Mouse (Mus musculus): ENCODE measurements around the gene Ptov1. TPM values are rescaled to one million over a fixed set of nuclear protein-coding genes. Genes with fewer than 3 reads are reported as not detected.

Ptov1 gene
- total RNA-seq, 2 experiments from 2014 or later: 41.5 to 63.9 TPM

- peak; percentile 50 for ATAC-seq (replicated peaks; ENCODE audit: poor library complexity)
Observed at GRCm38 (mm10) chr7:44860576-44861428, 8.8 kb downstream of the Ptov1 start.

GRCm38 (mm10) chr7:44859896-44860295 lies 9.7 kb downstream of the Ptov1 start:
- ATAC-seq (replicated peaks; ENCODE audit: poor library complexity): no peak

DNA sequence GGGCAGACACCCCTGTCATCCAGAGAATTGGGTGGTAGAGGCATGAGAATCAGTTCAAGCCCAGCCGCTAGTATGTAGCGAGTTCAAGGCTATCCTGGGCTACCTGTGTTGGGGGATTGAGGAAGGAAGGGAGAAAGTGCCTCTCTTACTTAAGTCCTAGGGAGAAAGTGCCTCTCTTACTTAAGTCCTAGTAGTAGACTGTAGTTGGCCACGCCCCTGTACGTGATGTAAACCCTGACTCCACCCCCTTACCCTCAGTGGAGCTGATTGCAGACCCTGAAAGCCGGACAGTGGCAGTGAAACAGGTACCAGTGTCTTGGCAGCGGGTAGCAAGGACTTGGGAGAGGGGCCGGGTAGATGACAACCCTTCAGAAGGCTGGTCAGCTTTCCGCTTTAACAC lies 11.7 kb downstream of the Ptov1 start:
- peak; percentile 43 for ATAC-seq (replicated peaks; ENCODE audit: poor library complexity)

GRCm38 (mm10) chr7:44857042-44857552 lies 12.5 kb downstream of the Ptov1 start, which contains the start of gene Pnkp:
Gene Pnkp (plus strand): TSS chr7:44857139.
- ATAC-seq (replicated peaks; ENCODE audit: poor library complexity): peak; percentile 61

- peak; percentile 6; the same call in 1 of the 2 replicates for ATAC-seq (replicated peaks; ENCODE audit: poor library complexity)
Observed at GRCm38 (mm10) chr7:44856265-44856916, 13.2 kb downstream of the Ptov1 start.

- no peak for ATAC-seq (replicated peaks; ENCODE audit: poor library complexity)
Observed at GRCm38 (mm10) chr7:44855036-44855435, 14.6 kb downstream of the Ptov1 start.

- peak; percentile 25; the same call in 1 of the 2 replicates for ATAC-seq (replicated peaks; ENCODE audit: poor library complexity)
Observed at GRCm38 (mm10) chr7:44854356-44855031, 15.1 kb downstream of the Ptov1 start.

- ATAC-seq (replicated peaks; ENCODE audit: poor library complexity): no peak
Observed at GRCm38 (mm10) chr7:44853596-44854355, 15.8 kb downstream of the Ptov1 start.

DNA sequence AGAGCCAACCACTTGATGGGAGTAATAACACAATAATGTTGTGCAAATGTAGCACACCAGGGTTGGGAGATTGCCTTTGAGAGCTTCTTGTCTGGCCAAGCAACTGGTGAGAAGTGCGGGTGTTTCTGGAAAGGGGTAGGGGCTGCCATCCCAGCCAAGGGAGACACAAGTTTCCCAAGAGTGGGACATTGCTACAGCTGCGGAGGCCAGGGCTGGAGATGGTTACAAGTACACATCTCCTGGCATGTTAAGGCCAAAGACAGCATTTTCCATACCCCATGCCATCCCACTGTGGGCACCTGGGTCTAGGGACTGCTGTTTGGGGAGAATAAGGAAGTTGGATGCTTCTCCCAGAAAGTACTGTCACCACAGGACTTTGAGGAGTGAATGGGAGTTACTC lies 16.5 kb downstream of the Ptov1 start:
- ATAC-seq (replicated peaks; ENCODE audit: poor library complexity): no peak

DNA sequence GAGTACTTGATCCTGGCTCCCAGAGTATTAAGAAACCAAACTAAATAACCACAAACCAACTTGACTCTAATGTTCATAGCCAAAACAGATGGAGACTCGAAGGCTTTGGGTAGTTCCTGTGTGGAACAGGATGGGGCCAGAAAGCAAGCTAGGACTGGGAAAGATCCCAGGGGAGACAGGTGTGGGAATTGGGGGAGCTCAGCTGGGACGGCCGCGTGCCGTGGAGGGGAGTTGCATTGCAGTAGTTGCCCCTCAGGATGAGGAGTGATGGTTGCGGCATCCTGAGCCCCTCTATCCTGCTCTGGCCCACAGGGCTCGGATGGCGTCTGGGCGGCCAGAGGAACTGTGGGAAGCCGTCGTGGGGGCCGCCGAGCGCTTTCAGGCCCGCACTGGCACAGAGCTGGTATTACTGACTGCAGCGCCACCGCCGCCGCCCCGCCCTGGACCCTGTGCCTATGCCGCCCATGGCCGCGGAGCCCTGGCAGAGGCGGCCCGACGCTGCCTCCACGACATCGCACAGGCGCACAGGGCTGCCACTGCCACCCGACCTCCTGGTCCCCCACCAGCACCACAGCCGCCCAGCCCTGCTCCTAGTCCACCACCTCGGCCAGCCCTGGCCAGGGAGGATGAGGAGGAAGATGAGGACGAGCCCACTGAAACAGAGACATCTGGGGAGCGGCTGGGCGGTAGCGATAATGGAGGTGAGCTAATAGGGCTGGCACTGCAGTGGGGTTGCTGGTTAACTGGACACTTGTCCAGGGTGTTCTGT lies 17.1 kb downstream of the Ptov1 start:
- no peak for ATAC-seq (replicated peaks; ENCODE audit: poor library complexity)

GRCm38 (mm10) chr7:44851625-44852234 lies 17.9 kb downstream of the Ptov1 start:
- ATAC-seq (replicated peaks; ENCODE audit: poor library complexity): no peak

DNA sequence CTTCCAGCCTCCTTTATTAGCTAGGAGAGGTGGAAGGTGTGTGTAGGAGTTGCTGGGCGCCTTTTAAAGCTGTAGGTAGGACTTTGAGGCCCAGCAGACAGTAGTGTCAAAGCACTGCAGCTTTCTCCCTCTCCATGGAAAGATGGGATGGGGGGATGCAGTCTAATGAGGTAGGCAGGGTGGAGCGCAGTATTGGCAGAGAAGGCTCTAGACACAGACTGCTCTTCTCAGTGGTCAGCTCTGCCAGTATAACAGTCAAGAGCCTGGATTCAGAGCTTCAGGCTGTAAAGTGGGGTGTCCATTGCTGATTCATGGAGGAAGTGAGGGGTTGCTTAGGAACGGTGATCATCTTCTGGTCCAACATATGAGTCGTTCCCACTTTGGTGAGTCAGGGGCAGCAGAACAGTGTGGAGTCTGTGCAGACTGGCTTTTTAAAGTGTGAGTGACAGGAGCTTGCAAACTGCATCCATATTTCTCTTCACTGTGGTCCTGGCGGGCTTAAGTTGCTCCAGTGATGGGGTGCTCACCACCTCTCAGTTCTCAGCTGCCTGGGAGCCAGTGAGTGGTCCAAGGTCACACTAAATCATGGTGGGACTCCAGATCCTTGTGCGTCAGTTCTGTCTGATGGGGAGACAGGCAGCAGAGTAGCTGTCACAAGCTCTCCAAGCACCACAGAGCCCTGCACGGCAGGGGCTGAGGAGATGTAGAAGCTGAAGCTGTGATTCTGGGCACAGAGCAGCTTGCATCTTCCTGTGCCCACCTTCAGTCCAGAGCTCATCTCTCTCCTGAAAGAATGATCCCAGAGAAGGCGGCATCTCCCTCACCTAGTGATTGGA lies 18.6 kb downstream of the Ptov1 start:
- no peak for ATAC-seq (replicated peaks; ENCODE audit: poor library complexity)

DNA sequence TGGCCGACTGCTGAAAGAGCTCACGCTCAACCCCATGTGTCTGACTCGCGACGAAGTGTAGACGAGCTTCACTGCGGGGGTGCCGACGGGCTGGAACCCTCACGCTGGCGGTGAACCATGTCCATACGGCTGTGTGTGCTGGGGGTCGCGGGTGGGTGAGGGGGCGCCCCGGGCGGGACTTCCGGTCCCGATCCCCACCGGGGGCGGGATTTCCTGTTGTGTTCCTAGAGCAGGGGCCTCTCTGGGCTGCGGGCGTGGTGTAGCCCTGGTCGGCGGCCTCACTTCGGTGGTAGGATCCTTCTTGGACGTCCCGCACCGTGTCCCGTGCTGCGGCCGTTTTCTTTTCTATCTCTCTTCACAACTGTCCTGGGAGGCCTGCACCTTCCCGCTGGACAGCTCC lies 19.4 kb downstream of the Ptov1 start:
- ATAC-seq (replicated peaks; ENCODE audit: poor library complexity): 0 out of 2 replicates have a peak, but pooled peaks have one; percentile 4

- peak; percentile 52 for ATAC-seq (replicated peaks; ENCODE audit: poor library complexity)
Observed at GRCm38 (mm10) chr7:44849416-44850111, 20.0 kb downstream of the Ptov1 start.

- peak; percentile 64 for ATAC-seq (replicated peaks; ENCODE audit: poor library complexity)
Observed at GRCm38 (mm10) chr7:44848561-44849415, 20.8 kb downstream of the Ptov1 start, which contains the start of the genes Akt1s1 and Tbc1d17. Gene Akt1s1 (plus strand): TSS chr7:44848991. Gene Tbc1d17 (minus strand): TSS chr7:44849079.

GRCm38 (mm10) chr7:44847772-44848171 lies 21.8 kb downstream of the Ptov1 start:
- no peak for ATAC-seq (replicated peaks; ENCODE audit: poor library complexity)

- no peak for ATAC-seq (replicated peaks; ENCODE audit: poor library complexity)
Observed at GRCm38 (mm10) chr7:44846804-44847203, 22.8 kb downstream of the Ptov1 start.

All from megakaryocyte progenitor cell, adult 5-6 weeks (primary cell).